8 mouse cellular contexts compared by ENCODE assay signal in the genomic region with DNA sequence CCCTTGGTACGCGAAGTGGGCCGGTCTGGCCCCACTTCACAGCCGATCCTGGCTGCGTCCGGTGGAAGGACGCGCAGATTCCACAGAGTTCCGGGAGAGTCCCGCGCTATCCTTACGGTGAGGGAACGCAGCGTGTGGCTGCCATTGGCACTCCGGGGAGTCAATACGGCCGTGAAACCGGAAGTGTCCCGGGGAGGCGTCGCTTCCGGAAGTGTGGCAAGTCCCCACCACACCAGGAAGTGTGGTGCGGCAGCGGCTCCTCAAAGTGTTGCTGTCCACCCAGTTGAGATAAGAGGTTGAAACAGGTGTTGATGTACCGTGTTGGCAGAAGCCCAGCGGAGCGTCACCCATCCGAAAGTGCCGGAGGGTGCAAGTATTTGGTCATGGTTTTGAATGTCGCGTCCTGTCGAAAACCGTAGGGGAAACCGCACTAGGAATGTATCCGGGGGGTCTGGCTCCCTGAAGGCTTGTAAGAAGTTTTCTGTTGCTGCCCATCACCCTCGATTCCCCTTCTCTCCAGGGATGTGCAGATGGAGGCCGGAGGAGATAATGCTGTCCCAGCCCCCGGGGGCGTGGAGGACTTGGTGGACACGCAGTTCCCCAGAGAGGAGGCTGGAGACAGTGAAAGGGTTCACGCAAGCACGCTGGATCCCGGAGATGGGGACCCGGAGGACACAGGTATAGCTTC. TPM values are rescaled to one million over a fixed set of nuclear protein-coding genes. Genes with fewer than 3 reads are reported as not detected.
DNase-seq lines count a peak whose midpoint lies in the region; ATAC-seq and TF ChIP-seq lines count a peak whose summit lies in the region.

No protein-coding gene starts in this region.

- under 1% methylated on average over 44 of the region's 44 CpGs for WGBS in liver, embryonic 14.5 days (ENCODE audit: insufficient replicate concordance)

- DNase-seq in gastrocnemius, adult 2 months: peak; percentile 93
- DNase-seq in gastrocnemius, postnatal 10 days: no peak
- DNase-seq in thymus, postnatal 0 days (ENCODE audit: low spot score): peak; percentile 95
- DNase-seq in thymus, postnatal 25 days: no peak
- peak; percentile 75 to 85 (median 79) for DNase-seq in liver, embryonic 14.5 days (ENCODE audit: low read depth in 3 of 3, low spot score in 3 of 3)
- no peak for DNase-seq in adrenal gland, postnatal 10 days

- no peaks in the 10 kb centered on the region for H3K27me3 ChIP-seq in liver, embryonic 14.5 days (ENCODE audit: control insufficient read depth, insufficient read depth, low read length)

- H3K4me2 ChIP-seq in liver, embryonic 14.5 days (ENCODE audit: low read depth): peak overlapping the region; percentile 94

- intact Hi-C loops in gastrocnemius, adult 2 months (cut with DNase I): no loop called here

- peak overlapping the region; percentile 97 for H3K27ac ChIP-seq in gastrocnemius, adult 2 months
- H3K27ac ChIP-seq in liver, embryonic 14.5 days: peak overlapping the region; percentile 15

- no peaks in the 10 kb centered on the region for H3K36me3 ChIP-seq in liver, embryonic 14.5 days (replicated peaks; ENCODE audit: control insufficient read depth, insufficient read depth, low read depth)

- TF ChIP-seq CTCF in gastrocnemius, adult 2 months (IDR thresholded peaks at IDR 0.05): no peak
- no peak for TF ChIP-seq CTCF in liver, embryonic 14.5 days (IDR thresholded peaks at IDR 0.05; ENCODE audit: low read depth)

- H3K4me3 ChIP-seq in gastrocnemius, adult 2 months: peak overlapping the region; percentile 91
- H3K4me3 ChIP-seq in liver, embryonic 14.5 days (ENCODE audit: insufficient read depth in 1 of 2, low read depth in 2 of 2, low read length in 2 of 2): peak overlapping the region; percentile 71 to 96

- H3K4me1 ChIP-seq in liver, embryonic 14.5 days (replicated peaks; ENCODE audit: control insufficient read depth in 2 of 2, insufficient read depth in 2 of 2, low read length in 1 of 2): peaks cover 2 to 12% of the 10 kb centered on the region in 2 experiments; a peak in 2 of 4 replicates

- peak; percentile 64 for ATAC-seq in granulocyte monocyte progenitor cell, adult 5-6 weeks (replicated peaks; ENCODE audit: poor library complexity, severe bottlenecking)
- ATAC-seq in liver, embryonic 14.5 days (ENCODE audit: insufficient read depth): peak; percentile 77
- ATAC-seq in neutrophil, adult 5-6 weeks (ENCODE audit: extremely low read depth, insufficient number of reproducible peaks, low FRiP score, poor library complexity, severe bottlenecking): peak; percentile 54

- TF ChIP-seq EP300 in liver, embryonic 14.5 days (IDR thresholded peaks at IDR 0.05; ENCODE audit: low read depth): no peak

- H3K9me3 ChIP-seq in liver, embryonic 14.5 days (ENCODE audit: control insufficient read depth, low read length): no peaks in the 10 kb centered on the region

- peak overlapping the region; percentile 77 for H3K9ac ChIP-seq in liver, embryonic 14.5 days (replicated peaks)

RNA-seq across cellular contexts. Expression of a gene that starts 0.3 kb away (rescaled TPM):
- 1 to 10 TPM; 3.0 to 3.7 TPM for total RNA-seq in gastrocnemius, adult 2 months (2021)
- 1 to 10 TPM; 3.7 to 4.9 TPM for total RNA-seq in gastrocnemius, postnatal 10 days (2021)
- polyA plus RNA-seq in thymus, postnatal 0 days (2015; fragmentation: Nextera tagmentation; extraction: Ambion mirVana): 6.2 and 7.4 TPM in 2 replicates
- total RNA-seq in granulocyte monocyte progenitor cell, adult 5-6 weeks (2014; fragmentation: Nextera tagmentation): 15.4 and 16.8 TPM in 2 replicates
- total RNA-seq in granulocyte monocyte progenitor cell, adult 5-6 weeks (2017): 13.7 and 15.0 TPM in 2 replicates
- polyA plus RNA-seq in liver, embryonic 14.5 days (2012; rRNA removed): 1.3 and 1.5 TPM in 2 replicates
- polyA plus RNA-seq in liver, embryonic 14.5 days (2014; fragmentation: Nextera tagmentation; extraction: Ambion mirVana): 2.1 and 2.3 TPM in 2 replicates
- total RNA-seq in neutrophil, adult 5-6 weeks (2017): 26.2 and 29.7 TPM in 2 replicates
- 10 to 100 TPM; 12.4 to 13.8 TPM for total RNA-seq in adrenal gland, postnatal 10 days (2021)

RNA-seq across cellular contexts. Expression of a gene that starts 7.3 kb away (rescaled TPM):
- total RNA-seq in gastrocnemius, adult 2 months (2021): not detected
- total RNA-seq in gastrocnemius, postnatal 10 days (2021): not detected
- polyA plus RNA-seq in thymus, postnatal 0 days (2015; fragmentation: Nextera tagmentation; extraction: Ambion mirVana): 0.31 TPM in 1 of 2 replicates, not detected in the other
- not detected in 2 replicates for total RNA-seq in granulocyte monocyte progenitor cell, adult 5-6 weeks (2014; fragmentation: Nextera tagmentation)
- not detected in 2 replicates for total RNA-seq in granulocyte monocyte progenitor cell, adult 5-6 weeks (2017)
- not detected in 2 replicates for polyA plus RNA-seq in liver, embryonic 14.5 days (2012; rRNA removed)
- polyA plus RNA-seq in liver, embryonic 14.5 days (2014; fragmentation: Nextera tagmentation; extraction: Ambion mirVana): not detected in 2 replicates
- total RNA-seq in neutrophil, adult 5-6 weeks (2017): not detected in 2 replicates
- total RNA-seq in adrenal gland, postnatal 10 days (2021): under 1 TPM in 1 of 2 experiments, not detected in 1; 0.55 TPM

Comparison
In these comparisons a context has a peak if more than half of its experiments do, and no peak if none do; other contexts are left out.
1. DNase-seq: peak in gastrocnemius, adult 2 months (single experiment), thymus, postnatal 0 days (single experiment) and liver, embryonic 14.5 days (3 of 3); none in gastrocnemius, postnatal 10 days (single experiment), thymus, postnatal 25 days (single experiment) and adrenal gland, postnatal 10 days (single experiment).
2. Peak in every context shown above with its lines, with median percentiles within 50 percentile points of each other: ATAC-seq.